Mouse (Mus musculus) embryonic facial prominence, embryonic 14.5 days (tissue): ENCODE measurements around the gene Tfip11. TPM values are rescaled to one million over a fixed set of nuclear protein-coding genes. Genes with fewer than 3 reads are reported as not detected.

Experiments
- ATAC-seq: fragments of 200-750 bp; cut with Nextera tagmentation; 2 replicates; pipeline ENCODE4 v1.8.0; 2017; ENCODE audit warnings: low read depth, moderate number of reproducible peaks, moderate TSS enrichment
- DNase-seq: peaks from one replicate; pipeline ENCODE4 v3.0.0-alpha.2; 2015; ENCODE audit warnings: low spot score
- H3K27ac ChIP-seq: fragments of 300-500 bp; sonication (generic); replicated peaks from 2 replicates; pipeline ENCODE4 v1.5.1; 2014; ENCODE audit warnings: low read depth, mild to moderate bottlenecking, low read length, moderate library complexity
- H3K27me3 ChIP-seq: fragments of 300-500 bp; sonication (generic); replicated peaks from 2 replicates; pipeline ENCODE4 v1.6.1; 2014; ENCODE audit warnings: low read length; ENCODE audit not compliant: control insufficient read depth, insufficient read depth
- H3K36me3 ChIP-seq: fragments of 300-500 bp; sonication (generic); 2 replicates; pipeline ENCODE4 v1.6.1; 2014; ENCODE audit warnings: low read length, mixed read lengths; ENCODE audit not compliant: control insufficient read depth, insufficient read depth
- H3K4me1 ChIP-seq: fragments of 300-500 bp; sonication (generic); 2 replicates; pipeline ENCODE4 v1.6.1; 2014; ENCODE audit warnings: antibody characterized with exemption, low read length; ENCODE audit not compliant: control insufficient read depth, insufficient read depth
- H3K4me2 ChIP-seq: fragments of 300-500 bp; sonication (generic); 2 replicates; pipeline ENCODE4 v1.6.1; 2014; ENCODE audit warnings: low read depth, mild to moderate bottlenecking, low read length, moderate library complexity, mixed read lengths
- H3K4me3 ChIP-seq: fragments of 300-500 bp; sonication (generic); 2 replicates; pipeline ENCODE4 v1.5.1; 2014; ENCODE audit warnings: low read depth, mild to moderate bottlenecking, low read length
- H3K9ac ChIP-seq: fragments of 300-500 bp; sonication (generic); 2 replicates; pipeline ENCODE4 v1.6.1; 2014; ENCODE audit warnings: low read depth, mild to moderate bottlenecking, low read length, moderate library complexity, mixed read lengths
- H3K9me3 ChIP-seq: fragments of 300-500 bp; sonication (generic); 2 replicates; pipeline ENCODE4 v1.6.1; 2016; ENCODE audit warnings: low read length; ENCODE audit not compliant: control insufficient read depth
- WGBS: fragments of 180-500 bp; shearing (Covaris S2); extraction: QIAGEN DNeasy Blood & Tissue Kit; methylation state at CpG from one replicate; pipeline ENCODE4 v1.1.7; 2014; 5-methylcytosine and 5-hydroxymethylcytosine counted together
- polyA plus RNA-seq: library from polyadenylated mRNA; unstranded; fragments of >200 nt; fragmentation: Nextera tagmentation; extraction: Ambion mirVana; gene quantifications from 2 replicates; pipeline ENCODE4 v1.2.1, GENCODE M21; 2014

Tfip11 gene
- polyA plus RNA-seq, 1 experiment from 2014 or later: 23.1 TPM

DNA sequence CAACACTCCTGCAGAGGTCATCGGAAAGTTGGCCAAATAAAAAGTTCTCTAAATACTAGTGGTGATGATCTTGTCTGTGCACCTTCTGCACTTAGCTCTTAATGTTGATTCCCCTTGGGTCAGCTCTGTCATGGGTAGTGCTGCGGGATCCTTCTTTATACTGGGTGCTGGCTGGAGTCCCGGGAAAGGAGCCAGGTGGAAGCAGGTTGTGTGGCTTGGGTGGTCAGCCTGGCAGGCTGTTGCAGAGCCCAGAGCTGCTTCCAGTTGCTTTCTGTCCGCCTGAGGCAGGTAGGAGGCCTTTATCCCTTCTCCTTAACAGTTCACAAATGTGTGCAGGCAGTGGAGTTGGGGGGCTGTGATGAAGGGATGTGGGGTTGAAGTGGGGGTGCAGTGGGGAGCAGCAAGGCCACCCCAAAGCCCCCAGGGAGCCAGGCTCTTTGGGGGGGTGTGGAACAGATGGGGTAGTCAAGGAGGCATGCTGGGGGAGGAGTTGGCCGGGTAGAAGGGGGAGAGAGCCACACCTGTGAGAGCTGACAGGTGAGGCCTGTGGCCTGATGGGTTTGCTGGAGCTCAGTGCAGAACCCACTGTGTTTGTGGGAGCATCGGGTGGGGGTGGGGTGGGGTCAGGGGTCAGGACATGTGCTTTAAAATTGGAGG lies 43.9 kb upstream of the Tfip11 start:
- H3K27me3 ChIP-seq: no peaks in the 10 kb centered on the region
- H3K27ac ChIP-seq: no peak overlapping the region
- no peaks in the 10 kb centered on the region for H3K9me3 ChIP-seq
- ATAC-seq (no peak), DNase-seq (no peak)
- no peak overlapping the region; the same call in 1 of the 2 replicates for H3K4me2 ChIP-seq
- H3K4me1 ChIP-seq: peaks cover 18% of the 10 kb centered on the region
- 65% methylated on average over 6 of the region's 6 CpGs for WGBS
- H3K9ac ChIP-seq: no peak overlapping the region
- H3K4me3 ChIP-seq: no peak overlapping the region
- H3K36me3 ChIP-seq: no peaks in the 10 kb centered on the region

DNA sequence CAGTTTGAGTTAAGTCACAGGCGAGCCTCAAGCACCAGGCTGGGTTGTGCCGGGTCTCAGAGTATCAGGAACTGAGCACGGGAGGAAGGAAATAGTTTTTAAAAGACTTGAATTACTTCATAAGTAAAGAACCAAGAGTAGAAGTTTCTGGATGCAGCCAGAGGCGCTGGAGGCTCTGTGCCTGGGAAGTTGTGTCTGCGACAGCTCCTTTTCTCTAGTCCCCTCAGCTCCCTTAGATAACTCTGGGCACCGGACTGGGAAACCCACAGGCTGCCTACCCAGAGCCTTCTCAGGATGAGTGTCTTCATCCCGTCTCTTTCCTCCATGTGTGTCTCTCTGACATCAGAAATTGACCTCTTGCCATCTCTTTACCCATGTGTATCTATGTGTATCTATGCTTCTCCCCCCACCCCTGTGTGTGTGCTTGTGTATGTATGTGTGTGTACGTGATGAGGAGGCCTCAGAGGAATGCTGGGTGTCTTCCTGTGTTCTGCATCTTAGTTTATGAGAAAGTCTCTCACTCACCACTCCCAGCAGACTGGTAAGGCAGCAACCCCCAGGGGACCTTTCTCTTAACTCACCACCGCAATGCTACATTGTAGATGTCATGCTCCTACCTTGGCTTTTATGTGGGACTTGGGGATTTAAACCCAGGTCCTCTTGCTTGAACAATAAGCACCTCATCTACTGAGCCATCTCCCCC lies 43.2 kb upstream of the Tfip11 start:
- Histone ChIP-seq H3K4me1 (peaks cover 15% of the 10 kb centered on the region; the same call in 1 of the 2 replicates), H3K27ac (no peak overlapping the region), H3K27me3 (no peaks in the 10 kb centered on the region), H3K4me3 (no peak overlapping the region), H3K9me3 (no peaks in the 10 kb centered on the region), H3K36me3 (no peaks in the 10 kb centered on the region), H3K4me2 (no peak overlapping the region), H3K9ac (no peak overlapping the region)
- no peak for DNase-seq
- no peak for ATAC-seq
- WGBS: 62% methylated on average over 9 of the region's 9 CpGs

DNA sequence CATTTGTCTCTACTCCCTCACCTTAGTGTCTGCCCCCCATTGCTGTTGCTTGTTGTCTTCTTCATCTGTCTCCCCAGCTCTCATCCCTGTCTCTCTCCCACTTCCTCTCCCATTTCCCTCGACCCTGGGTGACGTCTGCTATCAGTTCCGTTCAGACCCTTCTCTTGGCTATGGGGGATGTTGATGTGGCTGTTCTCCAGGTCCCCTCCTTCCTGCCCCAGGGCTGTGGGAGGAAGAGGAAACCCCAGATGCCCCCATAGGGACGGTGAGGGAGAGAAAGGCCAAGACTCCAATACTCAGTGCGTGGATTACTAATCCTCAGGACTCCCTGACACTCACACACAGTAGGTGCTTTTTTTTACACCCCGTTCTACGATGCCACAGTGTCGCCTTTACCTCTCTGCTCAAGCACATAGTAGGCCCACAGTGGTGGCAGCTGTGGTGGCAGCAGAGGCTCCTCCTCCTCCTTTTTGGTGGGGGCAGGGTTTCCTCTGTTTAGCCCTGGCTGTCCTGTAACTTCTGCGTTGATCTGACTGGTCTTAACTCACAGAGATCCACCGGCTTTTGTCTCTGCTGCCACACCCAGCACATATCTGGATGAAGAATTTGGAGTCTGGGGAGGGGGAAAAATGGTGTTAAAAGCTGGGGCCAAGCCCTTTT lies 42.5 kb upstream of the Tfip11 start:
- Histone ChIP-seq H3K27me3 (no peaks in the 10 kb centered on the region), H3K27ac (0 out of 2 replicates have a peak overlapping the region, but pooled peaks have one; percentile 11), H3K4me2 (no peak overlapping the region), H3K36me3 (no peaks in the 10 kb centered on the region), H3K4me3 (no peak overlapping the region), H3K9ac (no peak overlapping the region), H3K4me1 (peaks cover 15% of the 10 kb centered on the region; the same call in 1 of the 2 replicates), H3K9me3 (no peaks in the 10 kb centered on the region)
- DNase-seq (no peak), ATAC-seq (no peak)
- WGBS: 61% methylated on average over 10 of the region's 10 CpGs

DNA sequence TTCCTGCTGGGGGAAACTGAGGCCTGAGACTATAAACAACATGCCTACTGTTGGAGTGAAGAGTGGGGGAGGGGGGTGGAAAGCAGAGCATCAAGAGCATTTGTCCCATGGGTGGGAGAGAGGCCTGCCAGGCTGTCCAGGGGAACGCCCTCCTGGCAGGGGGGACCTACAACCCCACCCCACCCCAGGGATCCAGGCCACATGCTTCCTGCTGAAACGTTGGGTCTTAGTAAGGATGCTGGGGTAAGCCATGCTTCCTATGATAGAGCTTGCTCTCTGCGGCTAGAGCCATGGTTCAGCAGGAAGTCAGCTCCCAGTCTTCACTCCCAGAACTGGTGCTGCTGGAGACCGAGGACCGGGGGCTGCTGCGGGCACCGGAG lies 42.0 kb upstream of the Tfip11 start:
- Histone ChIP-seq H3K9ac (no peak overlapping the region), H3K4me2 (no peak overlapping the region), H3K4me1 (peaks cover 11% of the 10 kb centered on the region; the same call in 1 of the 2 replicates), H3K27ac (0 out of 2 replicates have a peak overlapping the region, but pooled peaks have one; percentile 11), H3K9me3 (no peaks in the 10 kb centered on the region), H3K36me3 (no peaks in the 10 kb centered on the region), H3K27me3 (no peaks in the 10 kb centered on the region), H3K4me3 (no peak overlapping the region)
- ATAC-seq: no peak
- 78% methylated on average over 6 of the region's 7 CpGs for WGBS
- DNase-seq: no peak

DNA sequence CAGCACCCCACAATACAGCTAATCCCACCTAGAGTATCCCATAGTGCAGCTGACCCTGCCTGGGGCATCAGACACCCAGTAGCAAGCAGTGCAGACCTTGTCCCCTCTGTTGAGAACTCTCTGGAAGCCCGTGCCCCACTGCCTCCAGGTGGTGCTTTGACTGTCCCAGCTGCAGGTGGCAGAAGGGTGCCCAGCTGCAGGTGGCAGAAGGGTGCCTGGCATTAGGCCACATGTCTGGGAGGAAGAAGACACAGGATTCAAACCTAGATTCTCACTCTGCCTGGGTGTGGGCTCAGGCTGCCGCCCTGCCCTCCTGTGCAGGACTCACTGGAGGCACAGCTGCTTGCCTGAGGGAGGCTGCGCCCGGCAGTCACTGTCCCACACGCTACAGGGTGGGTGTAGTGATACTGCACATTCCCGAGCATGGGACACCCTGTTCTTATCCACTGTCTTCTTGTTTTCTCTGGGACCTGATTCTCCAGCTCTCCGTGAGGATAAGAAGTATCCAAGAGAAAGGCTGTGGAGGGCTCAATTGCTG lies 40.5 kb upstream of the Tfip11 start:
- peaks cover 8% of the 10 kb centered on the region; the same call in 1 of the 2 replicates for H3K4me1 ChIP-seq
- 84% methylated on average over 6 of the region's 7 CpGs for WGBS

DNA sequence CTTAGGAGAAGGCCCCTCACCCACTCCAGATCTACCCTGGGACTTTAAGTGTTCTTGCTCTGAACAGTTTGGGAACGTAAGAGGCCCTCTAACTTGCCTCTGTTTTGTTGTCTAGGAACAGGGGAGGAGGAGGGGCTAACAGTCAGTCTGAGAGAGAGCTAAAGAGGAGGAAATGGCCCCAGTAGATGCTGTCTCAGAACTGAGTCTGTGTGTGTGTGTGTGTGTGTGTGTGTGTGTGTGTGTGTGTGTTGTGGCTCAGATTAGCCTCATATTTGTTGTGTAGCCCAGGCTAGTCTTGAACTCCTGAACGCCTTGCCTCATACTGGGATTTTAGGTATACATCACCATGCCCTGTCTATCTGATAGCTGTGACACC lies 39.6 kb upstream of the Tfip11 start:
- H3K27me3 ChIP-seq: no peaks in the 10 kb centered on the region

More for the DNA sequence above, 40.5 kb upstream of the Tfip11 start:
- Histone ChIP-seq H3K27me3 (no peaks in the 10 kb centered on the region), H3K4me3 (no peak overlapping the region), H3K9ac (no peak overlapping the region), H3K4me2 (no peak overlapping the region), H3K36me3 (no peaks in the 10 kb centered on the region), H3K9me3 (no peaks in the 10 kb centered on the region), H3K27ac (no peak overlapping the region)
- ATAC-seq (no peak), DNase-seq (no peak)

DNA sequence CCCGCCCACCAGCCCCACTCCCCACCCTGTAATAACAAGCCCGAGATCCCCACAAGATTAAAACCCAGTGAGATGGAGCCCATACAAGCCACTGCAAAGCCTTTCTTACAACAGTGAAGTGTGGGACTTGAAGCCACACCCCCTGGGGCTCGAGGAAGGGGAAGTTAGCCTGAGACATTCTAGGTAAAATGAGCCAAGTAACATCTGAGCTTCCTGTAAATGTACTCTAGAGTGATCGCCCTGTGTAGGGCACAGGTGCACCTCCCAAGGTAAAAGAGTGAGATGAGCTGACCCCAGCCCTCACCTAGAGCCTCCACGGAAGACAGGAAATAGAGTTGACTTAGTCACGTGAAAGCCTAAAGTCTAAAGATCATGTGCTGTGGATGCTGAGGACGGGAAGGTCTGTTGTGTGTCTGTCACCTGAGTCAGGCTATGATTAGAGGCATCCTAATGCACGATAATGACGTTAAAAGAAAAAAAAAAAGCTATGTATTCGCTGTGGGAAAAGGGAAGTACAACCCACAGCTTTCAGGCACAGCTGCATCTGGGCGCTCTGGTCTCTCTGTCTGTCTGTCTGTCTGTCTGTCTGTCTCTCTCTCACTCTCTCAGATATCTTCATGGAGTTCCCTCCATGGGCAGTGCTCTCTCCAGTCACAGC lies 39.0 kb upstream of the Tfip11 start:
- H3K4me1 ChIP-seq: no peaks in the 10 kb centered on the region; the same call in 1 of the 2 replicates
- ATAC-seq: no peak

More for the DNA sequence above, 39.6 kb upstream of the Tfip11 start:
- DNase-seq (no peak), ATAC-seq (no peak)
- WGBS: 70% methylated on average over 2 of the region's 2 CpGs
- no peaks in the 10 kb centered on the region for H3K9me3 ChIP-seq
- no peaks in the 10 kb centered on the region for H3K36me3 ChIP-seq
- H3K4me2 ChIP-seq: no peak overlapping the region
- no peak overlapping the region for H3K4me3 ChIP-seq
- H3K27ac ChIP-seq: no peak overlapping the region
- no peaks in the 10 kb centered on the region; the same call in 1 of the 2 replicates for H3K4me1 ChIP-seq
- no peak overlapping the region for H3K9ac ChIP-seq

DNA sequence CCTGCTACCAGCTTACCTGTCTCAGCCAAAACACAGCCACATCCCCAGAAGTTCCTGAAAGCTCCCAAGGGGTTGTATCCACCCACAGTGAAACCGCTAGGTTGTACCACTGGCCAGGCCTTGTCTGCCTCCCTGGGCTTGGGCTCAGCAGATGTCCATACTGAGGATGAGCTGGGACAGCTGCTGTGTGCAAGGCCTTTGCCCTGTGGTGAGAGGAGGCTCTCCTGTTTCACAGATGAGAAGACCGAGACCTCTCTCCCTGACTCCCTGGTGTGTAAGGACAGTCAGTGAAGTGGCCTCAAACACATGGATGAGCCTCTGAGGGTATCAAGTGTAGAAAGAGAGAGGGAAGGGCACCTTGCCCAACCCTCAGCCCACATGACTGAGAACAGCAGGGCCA lies 38.5 kb upstream of the Tfip11 start:
- no peak for ATAC-seq
- H3K27me3 ChIP-seq: no peaks in the 10 kb centered on the region
- 84% methylated on average over 2 of the region's 2 CpGs for WGBS

More for the DNA sequence above, 39.0 kb upstream of the Tfip11 start:
- Histone ChIP-seq H3K36me3 (no peaks in the 10 kb centered on the region), H3K9ac (no peak overlapping the region), H3K4me3 (no peak overlapping the region), H3K4me2 (no peak overlapping the region), H3K27me3 (no peaks in the 10 kb centered on the region), H3K9me3 (no peaks in the 10 kb centered on the region), H3K27ac (no peak overlapping the region)
- 58% methylated on average over 11 of the region's 11 CpGs for WGBS
- no peak for DNase-seq

More for the DNA sequence above, 38.5 kb upstream of the Tfip11 start:
- H3K36me3 ChIP-seq: no peaks in the 10 kb centered on the region
- no peak overlapping the region for H3K27ac ChIP-seq
- no peak for DNase-seq
- H3K9me3 ChIP-seq: no peaks in the 10 kb centered on the region
- H3K9ac ChIP-seq: no peak overlapping the region
- no peak overlapping the region for H3K4me3 ChIP-seq
- H3K4me1 ChIP-seq: no peaks in the 10 kb centered on the region; the same call in 1 of the 2 replicates
- H3K4me2 ChIP-seq: no peak overlapping the region
